Mouse (Mus musculus) erythroblast, embryonic 14.5 days (primary cell): ENCODE data around the gene Gbx2.

Experiments
- GATA1 ChIP-seq: IDR thresholded peaks from 2 replicates; pipeline ENCODE4 v1.6.1; 2012; ENCODE audit warnings: low read length, inconsistent platforms, mixed read lengths
- TAL1 ChIP-seq: IDR thresholded peaks from 3 replicates; pipeline ENCODE4 v1.6.1; 2012; ENCODE audit warnings: low read length, inconsistent platforms, mixed read lengths

GRCm38 (mm10) chr1:89929181-89929580 lies 1.8 kb downstream of the Gbx2 start:
- TF ChIP-seq GATA1: no peak
- no peak for TF ChIP-seq TAL1
